Mouse (Mus musculus) WW6 (cell line): ENCODE data around the gene Spef2.
"Not testable (repeated sequence)": the region's sequence is repeated elsewhere in the genome, so short reads cannot be mapped to it uniquely, and the experiment has no call there.

ENCODE experiments used
- DNase-seq: peaks from one replicate; pipeline ENCODE4 v3.0.0-alpha.2; 2013; ENCODE audit warnings: low read depth, low spot score

Gene Spef2

DNA sequence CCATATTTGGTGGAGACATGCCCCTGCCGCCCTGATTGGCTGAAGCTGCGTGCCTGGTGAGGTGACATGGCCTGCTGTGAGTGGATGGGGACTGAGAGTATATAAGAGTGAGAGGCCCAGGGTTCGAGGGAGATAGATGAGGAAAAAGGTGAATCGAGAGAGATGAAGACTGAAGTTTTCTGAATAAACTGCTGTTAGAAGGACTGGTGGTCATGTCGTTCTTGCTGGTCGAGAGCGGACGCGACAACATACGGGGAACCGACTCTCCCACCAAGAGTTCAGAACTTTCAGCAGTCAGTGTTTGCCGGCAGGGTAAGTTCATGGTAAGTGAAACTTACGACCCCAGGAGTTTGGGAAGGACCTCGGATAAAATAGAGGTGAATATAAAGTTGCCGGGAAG lies 191.4 kb downstream of the Spef2 start:
- not testable (repeated sequence) for DNase-seq

DNA sequence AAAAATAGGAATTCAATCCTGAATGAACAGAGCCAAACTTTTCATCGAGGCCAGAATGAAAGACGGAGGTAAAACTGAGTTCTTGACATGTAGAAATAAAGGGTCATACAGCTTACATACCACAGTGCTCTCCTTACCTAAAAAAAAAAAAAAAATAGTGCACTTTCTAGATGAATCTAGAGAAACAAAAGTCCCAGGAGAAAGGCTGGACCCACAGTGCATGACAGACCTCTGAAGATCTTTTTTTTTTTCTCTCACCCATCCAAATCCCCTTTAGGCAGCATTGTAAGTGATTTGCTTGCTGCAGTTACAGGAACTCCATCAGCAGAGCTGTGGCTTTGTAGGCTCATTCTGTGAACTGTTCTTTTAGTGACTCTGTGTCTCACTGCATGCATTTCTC lies 199.7 kb downstream of the Spef2 start:
- DNase-seq = no peak

DNA sequence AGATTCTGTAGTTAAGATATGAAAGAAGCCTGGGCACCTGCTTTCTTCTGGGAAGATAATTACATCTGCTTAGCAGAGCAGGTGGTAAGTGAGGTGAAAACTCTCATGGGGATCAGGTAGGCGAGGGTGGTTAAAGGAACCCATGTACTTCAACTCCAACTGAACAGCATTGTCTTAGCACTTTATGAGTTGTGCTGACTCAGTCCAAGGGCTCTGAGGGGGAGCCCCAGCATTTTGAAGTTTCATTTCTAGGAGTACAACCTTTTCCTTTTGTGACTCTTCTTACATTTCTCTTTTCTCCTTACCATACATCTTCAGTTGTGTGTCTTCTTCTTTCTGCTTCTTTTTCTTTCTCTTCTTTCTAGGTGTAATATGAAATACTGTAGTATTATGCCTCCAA lies 213.5 kb downstream of the Spef2 start:
- no peak for DNase-seq

DNA sequence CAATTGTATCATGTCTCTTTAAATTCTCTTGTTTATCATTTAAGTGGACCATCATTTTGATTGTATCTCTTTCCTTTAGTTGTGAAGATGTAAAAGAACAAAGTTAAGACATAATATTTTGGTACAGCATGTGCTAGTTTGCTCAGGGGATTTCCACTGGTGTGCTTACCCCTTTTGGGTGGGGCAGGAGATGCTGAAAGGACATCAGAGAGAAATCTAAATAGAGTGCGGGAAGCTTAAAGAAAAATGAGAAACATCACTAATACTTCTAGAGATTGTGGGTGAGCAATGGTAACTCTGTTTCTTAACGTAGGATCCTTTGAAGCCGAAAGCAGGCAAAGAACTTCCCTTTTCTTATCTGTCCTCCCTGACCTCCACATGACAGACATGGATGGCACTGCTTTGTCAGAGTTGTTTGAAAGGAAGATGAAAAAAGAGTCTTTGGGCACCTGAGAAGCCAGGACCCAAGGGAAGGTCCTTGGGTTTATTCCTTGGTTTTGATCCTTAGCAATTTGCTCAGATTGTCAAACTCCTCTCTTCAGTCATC lies 215.2 kb downstream of the Spef2 start:
- no peak for DNase-seq

DNA sequence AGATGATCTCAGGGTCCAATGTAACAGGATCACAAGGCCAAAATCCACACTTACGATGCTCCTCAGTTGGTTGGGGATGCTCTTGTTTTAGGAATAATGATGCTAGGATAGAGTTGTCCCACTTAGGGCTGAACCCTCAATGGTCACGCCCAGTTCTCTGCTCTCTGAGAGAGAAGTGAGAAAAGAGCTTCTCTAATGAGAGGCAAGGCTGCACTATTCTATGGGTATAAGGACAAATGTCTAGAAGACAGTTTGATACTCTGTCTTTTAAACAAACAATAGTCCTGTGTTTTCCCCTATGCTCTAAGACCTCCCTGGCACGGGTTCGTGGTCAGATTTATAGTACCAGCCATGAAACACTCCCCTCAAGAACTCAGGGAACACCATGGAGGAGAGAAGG lies 218.6 kb downstream of the Spef2 start, which contains the start of gene Il7r:
Gene Il7r, minus strand, starts transcription at position 101 of the 400 bp plus-strand sequence.
- no peak for DNase-seq

DNA sequence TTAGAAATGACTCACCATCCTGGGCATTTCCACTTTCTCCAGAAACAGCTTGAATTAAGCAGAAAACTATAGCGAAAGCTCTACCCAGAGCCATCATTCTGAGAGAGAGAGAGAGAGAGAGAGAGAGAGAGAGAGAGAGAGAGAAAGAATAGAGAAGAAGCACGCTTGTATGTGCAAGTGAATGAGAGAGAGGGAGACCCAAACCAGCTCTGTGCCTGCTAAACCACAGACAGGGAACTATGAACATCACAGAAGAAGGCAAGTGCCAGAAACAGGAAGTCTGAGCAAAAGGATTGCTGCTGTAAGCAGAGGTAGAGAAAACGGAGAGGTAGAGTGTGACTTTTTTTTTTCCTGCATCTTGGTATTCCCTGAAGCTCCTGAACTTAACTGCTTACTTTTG lies 219.0 kb downstream of the Spef2 start:
- DNase-seq = no peak
